Mouse (Mus musculus) cerebellum, adult 2 months (tissue): Measurements from ENCODE around the gene Serpina5.

Source experiments
- CTCF ChIP-seq: fragments of 200-500 bp; IDR thresholded peaks from 2 replicates; pipeline ENCODE4 v1.5.1; 2011; ENCODE audit warnings: low read depth, mild to moderate bottlenecking, control low read depth, low read length, moderate library complexity, borderline replicate concordance; ENCODE audit not compliant: insufficient read depth
- POLR2A ChIP-seq: fragments of 200-500 bp; IDR thresholded peaks from 2 replicates; pipeline ENCODE4 v1.6.1; 2011; ENCODE audit warnings: low read length, control low read depth, borderline replicate concordance; ENCODE audit not compliant: insufficient read depth

DNA sequence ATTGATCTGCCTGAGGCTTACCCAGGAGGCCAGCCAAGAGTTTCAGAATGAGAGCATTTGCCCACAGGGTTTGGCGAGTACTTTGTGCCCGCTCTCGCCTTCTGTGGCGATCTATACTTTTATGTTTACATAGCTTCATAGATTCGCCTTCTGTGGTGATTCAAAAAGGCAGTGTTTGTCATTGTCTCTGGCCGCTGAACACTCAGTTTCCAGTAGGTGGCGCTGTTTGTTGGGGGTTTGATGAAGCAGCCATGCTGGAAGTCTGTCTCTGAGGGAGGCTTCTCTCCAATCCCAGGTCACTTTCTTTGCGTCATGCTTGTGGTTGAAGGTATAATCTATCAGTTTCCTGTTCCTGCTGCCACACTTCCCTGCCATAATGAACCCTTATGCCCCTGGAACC is 34.7 kb upstream of the Serpina5 start:
- TF ChIP-seq CTCF (peak; percentile 64; the same call in 1 of the 2 replicates), POLR2A (no peak)
